Mouse (Mus musculus) C2C12 (cell line): ENCODE results near the gene Plpp2.

Experiments used
- CEBPB ChIP-seq: IDR thresholded peaks from one replicate; pipeline ENCODE4 v1.6.1; 2011; ENCODE audit warnings: low read depth, mild to moderate bottlenecking, control low read depth, moderate library complexity
- CTCF ChIP-seq: IDR thresholded peaks from one replicate; pipeline ENCODE4 v1.5.1; 2011; ENCODE audit not compliant: control insufficient read depth, insufficient read depth, insufficient read length
- FOSL1 ChIP-seq: IDR thresholded peaks from one replicate; pipeline ENCODE4 v1.8.0; 2011; ENCODE audit warnings: mild to moderate bottlenecking, low read length; ENCODE audit not compliant: poor library complexity, insufficient read depth, severe bottlenecking
- MAX ChIP-seq: IDR thresholded peaks from one replicate; pipeline ENCODE4 v1.6.1; 2011; ENCODE audit warnings: mild to moderate bottlenecking, control low read depth
- MYOG ChIP-seq: IDR thresholded peaks from one replicate; pipeline ENCODE4 v1.6.1; 2011; ENCODE audit not compliant: control insufficient read depth, insufficient read length; ENCODE audit errors: extremely low read depth
- USF1 ChIP-seq: IDR thresholded peaks from one replicate; pipeline ENCODE4 v1.6.1; 2011; ENCODE audit warnings: low read depth, mild to moderate bottlenecking, control low read depth, moderate library complexity

DNA sequence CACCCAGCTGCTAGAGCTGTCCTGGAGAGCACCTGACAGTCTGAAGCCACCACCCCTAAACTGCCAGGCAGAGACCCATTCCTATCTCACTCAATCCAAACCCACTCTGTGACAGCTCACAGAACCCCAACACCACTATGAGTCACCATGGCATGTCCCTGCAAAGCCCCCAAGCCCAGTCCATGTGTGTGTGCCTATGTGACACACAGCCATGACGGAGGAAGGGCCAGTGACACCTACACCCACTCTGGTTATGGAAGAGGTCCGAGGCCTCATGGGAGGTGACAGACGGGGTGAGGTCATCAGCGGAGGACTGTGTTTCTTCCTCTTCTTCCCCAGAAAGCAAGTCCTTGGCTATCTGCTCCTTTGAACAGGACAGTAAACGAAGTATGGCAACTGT lies 14.9 kb upstream of the Plpp2 start:
- no peak for TF ChIP-seq CTCF
- TF ChIP-seq MAX, result no peak
- TF ChIP-seq USF1, result no peak
- no peak for TF ChIP-seq FOSL1
- no peak for TF ChIP-seq MYOG
- no peak for TF ChIP-seq CEBPB
